Mouse (Mus musculus) neutrophil, adult 59 days (primary cell): ENCODE measurements around the gene Prl3b1. TPM values are rescaled to one million over a fixed set of nuclear protein-coding genes. Genes with fewer than 3 reads are reported as not detected.

ENCODE experiments used
- total RNA-seq, 2 experiments: library from RNA; stranded (reverse); gene quantifications; 1 replicate in 1 of 2; 2 replicates in 1 of 2; pipeline ENCODE4 v1.2.4; 2023

Gene Prl3b1
- total RNA-seq, result not detected

DNA sequence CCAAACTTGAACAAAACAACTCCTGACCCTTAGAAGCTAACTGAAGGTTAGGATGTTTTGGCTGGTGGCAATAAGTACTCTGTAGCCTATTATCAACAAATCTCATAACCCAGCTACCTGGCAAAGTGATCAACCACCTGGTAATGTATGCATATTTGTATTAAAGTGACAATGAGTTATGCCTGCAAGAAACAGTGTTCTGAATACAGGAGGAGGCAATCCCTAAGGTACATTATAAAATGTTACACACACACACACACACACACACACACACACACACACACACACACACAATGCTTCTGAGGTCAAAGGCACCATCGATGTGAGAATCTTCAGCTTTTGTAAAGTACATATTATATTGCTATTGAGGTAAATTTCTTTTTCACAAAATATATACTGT is at the start of gene Prl3b1:
Prl3b1 (plus strand) TSS at position 301 of the 400 bp plus-strand sequence.

DNA sequence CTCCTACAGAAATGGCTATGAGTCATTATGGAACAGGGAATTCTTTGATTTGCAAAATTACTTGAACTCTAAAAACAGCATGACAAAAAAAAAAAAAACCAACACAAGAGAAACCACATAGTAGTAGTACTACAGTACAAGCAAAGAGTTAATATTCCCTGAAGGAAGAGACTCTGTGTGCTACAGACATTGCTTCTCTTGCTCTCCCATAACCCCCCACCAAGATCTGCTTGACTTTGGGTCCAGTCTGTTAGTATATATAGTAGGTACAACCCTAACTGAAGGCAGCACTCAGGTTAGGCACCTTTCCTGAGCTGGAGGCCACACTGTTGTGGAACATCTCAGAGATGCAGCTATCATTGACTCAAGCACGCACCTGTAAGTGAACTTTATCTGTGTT is 45.3 kb upstream of the Prl3b1 start, which contains the start of gene Prl3c1:
Prl3c1 (plus strand) TSS at position 301 of the 400 bp plus-strand sequence.

DNA sequence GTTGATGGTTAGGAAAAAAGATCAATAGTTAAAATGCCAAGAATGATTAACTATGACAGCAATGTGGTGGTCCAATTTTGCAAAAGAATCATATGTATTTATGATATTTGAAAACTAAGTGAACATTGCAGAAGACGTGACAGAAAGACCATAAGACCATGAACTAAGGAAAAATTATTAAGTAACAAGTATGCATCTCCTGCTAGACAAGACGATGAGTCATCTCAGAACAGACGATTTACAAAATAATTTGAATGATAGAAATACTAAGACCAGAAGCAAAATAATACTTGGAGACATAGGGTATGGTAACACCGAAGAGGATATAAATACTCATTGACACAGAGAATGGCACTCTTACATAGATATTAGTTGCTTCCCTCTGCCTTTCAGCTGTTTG is 17.5 kb downstream of the Prl3b1 start, which contains the start of gene Prl3a1:
Prl3a1 (plus strand) TSS at position 301 of the 400 bp plus-strand sequence.

Other genes starting within 250 kb of the Prl3b1 start
- gene Prl, start 184.3 kb upstream of the Prl3b1 start, total RNA-seq, result not detected
- not detected for gene Prl3d1, start 147.7 kb upstream of the Prl3b1 start, total RNA-seq
- gene Prl3d2, start 120.1 kb upstream of the Prl3b1 start, total RNA-seq, result not detected
- not detected for gene Prl3d3, start 85.1 kb upstream of the Prl3b1 start, total RNA-seq
- not detected for gene Prl3c1, start 45.2 kb upstream of the Prl3b1 start, total RNA-seq
- gene Prl3a1, start 17.6 kb downstream of the Prl3b1 start, total RNA-seq, result not detected
- not detected for gene Prl6a1, start 70.8 kb downstream of the Prl3b1 start, total RNA-seq
- gene Prl8a2, start 103.8 kb downstream of the Prl3b1 start, total RNA-seq, result not detected
- not detected for gene Prl2b1, start 149.0 kb downstream of the Prl3b1 start, total RNA-seq
- gene Prl8a6, start 196.8 kb downstream of the Prl3b1 start, total RNA-seq, result not detected